Mouse (Mus musculus) heart, adult 11 months (tissue): ENCODE measurements around the gene Cdca7.

ENCODE experiments used
- DNase-seq: peaks from one replicate; pipeline ENCODE4 v3.0.0; 2022

Cdca7 gene

DNA sequence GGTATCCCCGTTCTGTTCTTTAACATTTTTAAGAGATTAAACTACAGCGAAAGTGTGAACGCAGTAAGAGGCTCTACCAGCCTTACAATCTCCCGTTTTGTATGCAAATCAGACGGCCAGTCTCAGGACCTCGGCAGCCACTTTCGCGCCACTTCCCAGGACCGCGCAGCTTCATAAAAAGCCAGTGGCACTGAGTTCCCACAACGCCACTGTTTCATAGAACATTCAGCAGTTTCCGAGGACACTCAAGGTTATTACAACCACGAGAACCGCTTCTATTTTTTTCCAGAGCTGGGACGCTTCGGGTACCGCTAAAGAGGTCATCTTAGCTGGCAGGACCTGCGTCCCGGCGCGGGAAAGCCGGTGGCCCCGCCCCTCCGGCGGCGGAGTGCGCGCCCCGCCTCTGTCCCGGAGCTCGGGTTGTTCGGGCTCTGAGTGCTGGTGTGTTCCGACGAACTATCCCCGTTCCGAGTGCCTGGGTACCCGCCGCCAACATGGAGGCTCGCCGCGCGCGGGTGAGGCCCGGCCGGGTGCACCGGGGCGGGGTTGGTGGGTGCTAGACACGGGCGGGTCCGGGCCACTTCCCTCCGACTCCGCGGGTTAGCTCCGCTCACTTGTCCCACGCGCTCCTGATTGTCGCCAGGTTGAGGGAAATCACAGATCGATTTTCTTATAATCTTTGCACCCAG, at the start of gene Cdca7:
TSS of gene Cdca7 (plus strand) at position 363 of the 689 bp plus-strand sequence.
- peak; percentile 98 for DNase-seq

DNA sequence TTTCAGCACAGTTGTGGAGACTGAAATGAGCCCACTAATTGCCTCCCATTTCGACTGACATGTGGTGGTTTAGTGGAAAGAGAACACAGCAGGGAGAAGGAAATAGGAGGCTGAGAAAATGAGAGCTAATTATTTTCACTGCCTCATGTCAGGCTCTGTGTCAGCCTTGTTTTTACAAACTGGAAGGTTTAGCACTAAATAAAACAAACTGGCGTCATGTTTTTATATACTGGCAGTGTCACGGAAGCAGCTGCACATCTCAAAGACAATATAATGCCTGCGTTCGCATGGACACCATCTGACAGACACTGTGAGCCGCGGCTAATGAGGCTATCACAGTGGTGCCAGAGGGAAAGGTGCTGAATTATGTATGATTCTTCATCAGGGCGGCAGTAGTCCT, 49.2 kb upstream of the Cdca7 start:
- no peak for DNase-seq

DNA sequence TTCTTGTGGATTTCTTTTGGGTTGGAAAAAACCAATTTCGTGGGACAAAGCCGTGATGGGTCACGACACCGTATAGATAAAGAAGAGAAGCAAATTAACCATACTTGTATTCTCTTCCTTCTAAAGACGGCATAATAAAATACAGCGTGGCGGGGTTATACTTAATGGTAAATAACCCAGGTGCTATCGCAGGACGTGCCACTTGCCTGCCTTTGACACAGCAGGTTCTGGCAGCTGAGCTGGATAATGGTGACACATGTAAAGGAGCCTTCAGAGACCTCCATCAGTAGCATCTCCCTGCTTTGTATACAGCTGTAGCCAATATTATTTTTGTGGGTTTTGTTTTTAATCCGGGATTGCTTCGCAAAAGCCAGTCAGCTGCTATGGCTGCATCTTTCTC, 48.7 kb upstream of the Cdca7 start:
- DNase-seq: no peak

DNA sequence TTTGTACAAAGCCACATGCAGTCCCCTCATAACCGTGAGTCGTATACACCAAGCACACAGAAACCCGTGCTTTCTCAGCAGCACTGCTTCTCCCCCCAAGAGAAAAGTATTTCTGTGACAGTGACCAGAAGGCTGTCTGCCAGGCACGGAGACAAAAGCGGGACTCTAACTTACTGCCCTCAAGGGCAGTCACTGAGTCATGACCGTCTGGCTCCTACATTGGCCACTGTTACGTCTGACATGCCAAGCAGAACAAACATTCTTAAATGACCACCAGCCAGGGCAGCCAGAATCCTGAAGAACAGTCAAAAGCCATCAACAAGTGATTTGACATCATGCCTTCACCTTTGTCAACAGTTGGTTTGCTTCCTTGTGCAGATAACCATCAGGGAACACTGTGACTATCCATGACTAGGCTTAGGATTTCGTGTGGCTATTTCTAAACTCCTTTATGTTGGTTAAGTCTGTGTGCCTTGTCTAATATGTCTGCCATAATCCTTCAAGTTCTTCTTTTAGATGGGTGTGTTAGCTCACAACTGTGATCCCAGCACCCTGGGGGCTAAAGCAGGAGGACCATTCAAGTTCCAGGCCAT, 36.9 kb upstream of the Cdca7 start:
- DNase-seq: peak; percentile 72

DNA sequence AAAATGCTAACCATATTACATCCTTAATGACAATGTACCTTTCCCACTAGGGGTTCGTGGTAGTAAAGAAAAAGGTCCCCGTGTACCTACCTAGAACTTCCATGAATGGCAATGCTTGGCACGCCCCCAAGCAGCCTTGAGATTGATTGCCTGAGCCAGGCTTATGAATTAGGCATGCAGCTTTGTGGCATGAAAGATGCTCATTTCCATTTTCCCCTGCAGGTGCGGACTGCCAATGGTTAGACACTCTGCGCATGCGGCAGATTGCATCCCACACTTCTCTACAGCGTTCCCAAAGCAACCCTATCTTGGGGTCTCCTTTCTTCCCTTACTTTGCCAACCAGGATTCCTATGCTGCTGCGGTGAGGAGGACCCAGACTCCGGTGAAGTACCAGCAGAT, 34.9 kb upstream of the Cdca7 start:
- peak; percentile 80 for DNase-seq

DNA sequence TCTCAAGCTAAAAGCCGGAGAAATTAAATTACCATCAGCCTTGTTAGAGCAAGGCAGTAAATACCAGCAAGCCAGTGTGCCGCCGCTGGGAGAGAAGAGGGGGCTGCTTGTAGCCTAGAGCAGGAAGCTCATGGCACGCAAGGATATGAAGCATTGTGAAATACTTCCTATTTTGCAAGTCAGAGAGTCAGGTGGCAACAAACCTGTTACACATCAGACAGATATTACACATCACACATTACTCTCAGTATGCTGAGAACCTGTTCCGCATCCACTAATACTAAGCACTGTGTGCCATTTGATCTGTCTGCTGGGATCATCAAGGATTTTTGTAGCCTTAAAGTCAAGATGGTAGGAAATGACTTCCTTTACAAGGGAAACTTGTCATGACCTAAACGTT, 33.1 kb upstream of the Cdca7 start:
- peak; percentile 54 for DNase-seq

DNA sequence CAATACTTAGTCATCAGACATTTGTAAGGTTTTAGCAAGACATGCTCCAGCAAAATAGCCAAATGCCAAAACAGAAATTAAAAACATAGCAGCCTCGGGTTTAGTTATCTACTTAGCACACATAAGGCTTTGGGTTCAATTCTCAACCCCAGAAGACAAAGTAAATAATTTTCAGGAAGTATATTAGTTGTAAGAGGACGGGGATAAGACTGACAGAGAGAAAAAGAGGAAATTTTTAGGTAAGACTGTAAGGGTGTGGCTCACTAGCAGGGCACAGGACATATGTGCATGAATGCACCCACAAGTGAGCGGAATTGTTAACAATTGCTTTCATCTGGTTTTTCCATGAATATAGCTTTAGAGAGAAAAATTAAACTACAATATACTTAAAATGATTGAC, 32.0 kb upstream of the Cdca7 start:
- DNase-seq: peak; percentile 9

DNA sequence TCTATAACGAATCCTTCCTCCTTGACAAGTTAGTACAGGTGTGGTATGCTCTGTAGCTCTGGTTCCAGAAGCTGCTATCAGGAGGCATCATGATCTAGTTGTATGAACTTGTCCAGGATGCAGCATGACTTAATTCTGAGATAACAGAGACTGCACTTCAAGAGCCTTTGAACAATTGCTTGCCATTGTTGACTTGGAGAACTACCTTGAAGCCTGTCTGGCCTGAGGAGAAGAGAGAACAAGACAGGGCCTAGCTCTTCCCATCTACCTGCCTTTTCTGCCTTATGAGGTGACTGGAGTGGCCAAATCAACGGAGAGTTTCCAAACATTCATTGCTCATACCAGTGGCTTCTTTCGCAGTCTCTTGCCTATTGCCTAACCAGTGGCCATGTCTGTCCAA, 29.9 kb upstream of the Cdca7 start:
- no peak for DNase-seq

DNA sequence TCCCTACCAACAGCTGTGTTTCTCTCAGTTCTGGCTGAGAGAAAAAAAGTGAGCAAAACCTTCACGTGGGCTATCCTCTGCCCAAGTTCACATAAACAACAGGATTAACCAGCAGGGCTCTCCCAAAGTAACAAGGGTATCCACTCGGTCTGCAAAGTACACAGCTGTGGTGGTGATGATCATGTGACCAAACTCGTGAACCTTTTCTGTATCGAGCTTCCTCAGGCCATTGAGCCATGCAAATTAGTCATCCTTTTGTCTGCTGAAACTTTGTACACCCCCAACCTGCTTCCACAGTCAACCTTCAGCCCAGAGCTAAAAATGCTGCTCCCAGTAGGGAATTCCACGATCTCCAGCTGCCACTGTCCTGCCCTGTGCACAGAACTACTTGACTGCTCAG, 29.3 kb upstream of the Cdca7 start:
- peak; percentile 14 for DNase-seq

DNA sequence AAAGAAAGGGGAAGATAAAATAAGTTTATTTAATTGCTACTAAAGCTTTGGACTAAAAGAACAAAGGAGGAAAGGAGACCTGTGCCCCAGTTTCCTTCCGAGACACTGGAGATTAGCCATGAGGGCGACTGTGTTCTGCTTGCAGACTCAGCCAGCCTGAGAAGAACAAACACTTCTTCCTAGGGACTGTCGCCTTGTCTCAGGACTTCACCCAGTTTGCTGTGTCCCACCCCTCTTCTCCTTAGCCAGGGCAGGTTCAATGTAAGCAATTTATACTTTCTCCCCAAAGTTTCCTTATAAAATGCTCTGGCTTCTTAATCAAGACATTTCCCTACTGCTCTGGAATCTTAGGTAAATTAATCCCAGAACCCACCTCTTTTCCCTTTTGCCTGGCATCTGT, 22.4 kb upstream of the Cdca7 start:
- peak; percentile 22 for DNase-seq

DNA sequence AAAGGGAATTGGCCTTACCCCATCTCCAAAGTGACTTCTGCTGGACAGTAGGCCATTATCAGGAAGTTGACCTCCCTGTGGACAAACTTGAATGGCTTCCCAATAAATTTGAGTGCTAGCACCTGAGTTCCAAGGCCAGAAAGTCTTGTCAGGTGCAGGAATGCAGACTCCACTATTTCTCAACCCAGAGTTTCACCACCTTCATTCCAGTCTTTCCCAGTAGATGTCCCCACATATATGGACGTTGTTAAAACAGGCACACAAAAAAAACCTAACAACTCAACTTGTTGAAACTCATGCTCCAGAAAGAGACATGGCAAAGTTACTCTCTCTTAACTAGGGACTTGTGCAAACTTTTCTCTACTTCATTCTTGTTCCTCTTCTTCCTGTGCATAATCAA, 19.8 kb upstream of the Cdca7 start:
- peak; percentile 2 for DNase-seq

DNA sequence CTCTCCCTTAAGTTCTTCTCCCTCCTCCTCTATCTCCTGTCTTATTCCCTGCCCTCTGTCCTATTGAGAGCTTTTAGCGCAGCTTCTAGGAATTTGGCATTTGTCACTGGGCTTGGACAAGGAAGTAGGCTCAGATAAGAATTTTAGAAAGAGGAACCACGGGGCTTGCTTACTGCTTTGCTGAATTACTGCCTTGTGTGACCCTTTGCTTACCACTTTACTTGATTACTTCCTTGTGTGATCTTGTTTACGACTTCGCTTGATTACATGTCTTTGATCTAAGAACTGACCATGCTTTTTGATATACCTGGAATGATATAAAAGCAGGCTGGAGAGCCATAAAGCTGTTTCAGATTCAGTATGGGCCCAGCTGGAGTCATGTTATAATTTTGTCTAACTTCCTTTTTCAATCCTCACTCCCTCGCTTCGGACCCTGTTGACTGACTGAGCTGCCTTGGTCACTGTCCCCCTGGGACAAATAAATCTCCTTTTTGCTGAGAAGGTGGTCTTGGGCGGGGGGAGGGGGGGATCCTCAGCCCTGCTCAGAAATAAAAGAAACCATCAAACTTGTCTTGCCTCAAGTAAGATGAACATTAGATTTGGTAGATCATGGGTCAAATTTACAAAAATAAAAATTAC, 11.5 kb upstream of the Cdca7 start:
- no peak for DNase-seq

DNA sequence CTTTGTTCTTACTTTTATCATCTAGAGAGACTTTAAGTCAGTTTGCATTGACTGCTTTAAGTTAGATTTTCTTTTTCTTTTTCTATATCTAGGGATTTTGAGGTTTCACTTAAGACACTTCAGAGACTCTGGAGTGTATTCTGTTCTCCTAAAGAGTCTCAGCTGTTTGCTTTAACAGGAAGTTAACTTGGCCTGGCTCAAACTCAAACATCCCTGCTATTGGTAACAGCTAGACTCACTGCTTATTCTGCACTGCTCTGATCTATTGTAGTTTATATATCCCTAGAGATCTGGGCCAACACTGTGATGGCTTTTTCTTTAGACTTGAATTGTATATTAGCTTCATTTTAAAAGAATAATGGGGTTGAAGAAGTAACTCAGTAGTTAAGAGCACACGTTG, 8.4 kb upstream of the Cdca7 start:
- DNase-seq: peak; percentile 1

DNA sequence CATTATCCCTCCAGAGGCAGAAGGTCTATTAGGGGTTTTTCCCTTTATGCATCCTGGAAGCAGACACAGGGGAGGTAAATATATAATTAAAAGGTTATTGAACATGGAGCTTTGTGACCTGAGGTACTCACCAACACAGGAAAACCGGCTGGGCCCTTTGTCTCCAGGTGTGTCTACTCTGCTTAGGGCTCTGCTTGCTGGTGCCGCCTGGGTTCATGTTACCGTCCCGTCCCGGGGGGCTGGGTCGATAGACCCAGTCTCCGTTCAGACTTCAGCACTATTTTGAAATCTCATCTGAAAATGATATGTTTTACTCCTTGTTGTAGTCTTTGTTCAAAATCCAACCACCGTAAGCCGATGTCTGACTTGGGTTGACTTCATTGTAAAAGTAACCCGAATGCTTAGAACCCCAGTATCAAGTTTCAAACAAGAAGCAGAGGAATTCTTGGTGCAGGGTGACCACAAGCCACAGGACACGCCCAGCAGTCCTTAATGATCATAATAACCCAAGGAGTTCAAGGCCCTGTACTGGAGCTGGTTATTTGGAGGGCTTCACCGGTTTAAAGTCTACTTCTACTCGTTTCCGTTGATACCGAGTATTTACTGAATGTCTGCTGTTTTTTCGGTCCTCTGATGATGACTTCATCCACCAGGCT, 4.4 kb upstream of the Cdca7 start:
- DNase-seq: peak; percentile 41

DNA sequence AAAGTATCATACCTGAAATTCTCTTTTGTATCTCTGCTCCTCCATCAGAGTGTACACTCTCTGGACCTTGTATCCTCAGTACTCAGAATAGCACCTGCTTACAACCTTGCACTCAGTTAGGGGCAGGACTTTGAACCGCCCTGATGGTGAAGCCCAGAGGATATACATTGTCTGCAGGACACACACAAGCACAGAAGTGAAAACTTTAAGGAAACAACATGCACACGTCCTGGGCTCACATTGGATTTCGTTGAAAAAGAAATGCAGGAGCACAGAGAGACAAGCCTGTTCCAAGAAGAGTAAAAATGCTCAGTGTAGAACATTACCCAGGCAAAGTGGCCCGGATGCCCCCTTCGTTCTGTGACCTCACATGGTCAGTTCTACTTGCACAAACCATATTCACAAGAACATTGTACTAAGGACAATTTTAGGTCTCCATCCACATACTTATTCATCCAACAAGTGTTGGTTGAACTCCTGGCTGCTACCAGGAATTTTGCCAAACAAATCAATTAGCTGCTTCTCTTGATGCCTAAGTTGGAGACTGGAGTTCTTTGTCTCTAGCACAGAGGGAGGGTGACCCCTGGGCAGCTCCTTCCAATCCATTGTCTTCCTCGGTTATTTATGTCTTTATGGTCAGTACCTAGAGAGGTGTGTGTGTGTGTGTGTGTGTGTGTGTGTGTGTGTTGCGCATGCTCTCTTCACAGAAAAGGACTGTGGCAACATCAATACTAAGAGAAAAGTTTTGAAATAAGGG, 1.2 kb upstream of the Cdca7 start:
- peak; percentile 76 for DNase-seq

DNA sequence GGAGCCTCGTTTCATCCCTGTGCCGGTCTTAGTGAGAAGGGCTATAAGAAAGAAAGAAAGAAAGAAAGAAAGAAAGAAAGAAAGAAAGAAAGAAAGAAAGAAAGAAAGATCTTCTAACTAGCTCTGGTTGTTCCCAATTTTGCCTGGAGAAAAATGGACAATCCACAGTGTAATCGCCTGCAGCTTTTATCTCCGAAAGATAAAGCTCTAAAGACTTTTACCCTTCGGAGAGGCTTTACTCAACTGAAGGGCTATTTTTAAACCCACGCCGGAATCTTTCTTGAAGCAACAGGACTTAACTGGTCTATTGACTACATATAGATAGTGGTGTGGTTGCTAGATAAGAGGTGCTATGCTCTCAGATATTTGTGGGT, 549 bp upstream of the Cdca7 start:
- no peak for DNase-seq

DNA sequence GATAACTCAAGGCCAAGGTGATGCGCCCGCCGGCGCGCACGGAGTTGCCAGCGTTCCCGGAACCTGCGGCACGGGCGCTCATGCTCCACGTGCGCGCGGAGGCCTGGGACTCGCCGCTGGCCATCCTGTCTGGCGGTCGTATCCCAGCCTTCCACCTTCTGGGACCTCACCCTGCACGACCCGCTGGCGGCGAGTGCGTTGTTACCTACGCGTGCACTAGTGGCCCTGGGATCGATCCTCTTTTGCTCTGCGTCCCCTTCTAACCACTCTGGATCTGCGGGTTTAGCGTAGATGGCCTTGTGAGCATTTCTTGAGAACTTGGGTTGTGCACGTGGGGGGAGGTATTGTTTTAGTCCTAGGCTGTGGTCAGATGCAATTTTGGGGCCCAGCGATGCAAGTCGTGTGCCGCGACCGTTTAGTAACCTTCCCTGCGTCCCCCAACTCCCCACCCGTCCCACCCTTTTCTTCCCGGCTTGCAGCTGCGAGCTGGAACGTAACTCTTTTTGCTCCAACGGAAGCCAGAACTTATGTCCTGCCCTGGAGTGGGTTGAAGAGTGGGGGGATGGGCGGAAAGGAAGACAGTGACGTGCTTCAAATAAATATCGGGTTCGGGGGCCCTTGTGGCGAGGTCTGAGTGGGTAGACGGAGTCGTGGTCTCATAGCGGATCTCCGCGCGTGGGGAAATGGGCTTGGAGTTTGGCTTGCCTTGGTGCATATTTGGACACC, 690 bp downstream of the Cdca7 start:
- peak; percentile 87 for DNase-seq

DNA sequence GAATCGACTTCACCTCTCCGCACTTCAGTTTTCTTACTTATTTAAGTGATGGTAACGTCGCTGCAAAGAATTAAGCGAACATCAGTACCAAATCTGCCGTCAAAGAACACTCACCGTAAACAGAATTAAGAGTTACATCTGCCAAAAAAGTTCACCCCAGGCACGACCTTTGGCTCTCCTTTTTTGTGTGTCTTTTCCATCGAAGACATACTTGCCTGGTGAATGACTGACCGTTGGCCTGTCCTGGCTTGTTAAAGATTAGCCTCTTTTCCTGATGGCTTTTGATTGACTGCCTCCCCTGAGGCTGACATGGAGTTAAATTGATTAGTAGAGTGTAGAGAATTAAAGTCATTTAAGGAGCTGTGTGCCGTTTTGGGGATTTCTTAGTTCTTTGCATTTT, 1.3 kb downstream of the Cdca7 start:
- no peak for DNase-seq

DNA sequence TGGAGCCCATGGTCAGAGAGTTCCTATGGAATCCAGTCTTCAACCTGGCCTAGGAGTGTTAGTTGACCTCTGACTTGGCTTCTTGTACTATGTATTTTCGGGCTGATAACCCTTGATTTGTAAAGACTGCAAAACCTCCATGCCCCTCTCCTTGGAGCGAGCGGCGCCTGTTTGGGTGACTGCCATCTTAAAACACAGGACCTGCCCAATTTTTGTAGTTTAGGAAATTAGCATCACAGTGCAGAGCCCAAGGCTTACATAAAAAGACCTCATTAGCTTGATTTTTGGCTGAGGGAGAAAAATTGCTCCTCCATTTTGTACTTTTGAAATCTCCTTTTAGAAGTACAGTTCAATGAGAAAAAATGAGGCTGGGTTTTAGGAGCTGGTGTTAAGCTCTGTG, 2.2 kb downstream of the Cdca7 start:
- DNase-seq: peak; percentile 74

DNA sequence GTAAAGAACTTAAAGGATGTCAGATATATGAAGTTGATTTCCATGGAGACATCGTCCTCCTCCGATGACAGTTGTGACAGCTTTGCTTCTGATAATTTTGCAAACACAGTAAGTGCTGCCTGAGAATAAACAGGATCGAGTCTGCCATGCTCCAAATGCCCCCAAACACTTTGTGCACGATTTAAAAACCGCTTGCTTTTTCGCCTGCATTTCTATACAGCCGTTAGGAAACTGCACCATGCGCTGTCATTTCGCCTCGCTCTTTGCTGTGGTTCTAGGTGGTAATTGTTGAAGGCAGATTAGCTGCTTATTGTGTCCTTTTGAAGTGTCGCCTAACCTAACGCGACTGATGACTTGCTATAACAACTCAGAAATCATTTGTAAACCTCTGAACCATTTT, 3.0 kb downstream of the Cdca7 start:
- DNase-seq: peak; percentile 15

DNA sequence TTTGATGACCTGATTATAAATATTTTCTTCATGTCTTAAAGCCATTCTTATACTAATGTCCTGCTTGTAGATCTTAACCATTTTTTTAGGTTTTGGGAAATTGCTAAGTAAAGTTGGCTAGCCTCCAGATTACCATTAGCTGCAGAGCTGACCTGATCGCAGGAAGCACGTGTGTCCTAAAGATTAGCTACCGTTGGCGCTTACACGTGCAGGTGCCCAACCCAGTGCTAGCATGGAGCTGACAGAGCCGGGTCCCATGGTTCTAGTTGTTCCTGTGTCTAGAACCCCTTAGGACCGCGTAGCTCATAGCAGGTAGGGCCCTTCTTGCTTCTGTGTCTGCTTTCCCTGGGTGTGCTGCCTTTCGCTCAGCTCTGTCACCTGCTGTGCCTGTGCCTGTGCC, 3.9 kb downstream of the Cdca7 start:
- DNase-seq: peak; percentile 86

DNA sequence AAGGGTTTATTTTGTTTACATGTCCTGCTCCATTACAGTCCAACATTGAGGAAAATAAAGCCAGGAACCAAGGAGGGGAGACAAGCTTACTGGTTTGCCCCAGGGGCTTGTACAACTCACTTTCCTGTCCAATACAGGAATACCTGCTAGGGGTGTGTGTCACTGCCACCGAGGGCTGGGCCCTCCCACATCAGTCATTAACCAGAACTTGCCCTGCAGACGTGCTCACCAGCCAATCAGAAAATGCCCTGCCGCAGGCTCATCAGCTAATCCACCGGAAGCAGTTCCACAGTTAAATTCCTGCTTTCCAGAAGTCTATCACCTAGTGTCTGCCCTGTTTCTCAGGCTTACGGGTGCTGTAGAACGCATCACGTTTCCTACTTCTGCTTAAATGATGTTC, 15.7 kb downstream of the Cdca7 start:
- DNase-seq: no peak

DNA sequence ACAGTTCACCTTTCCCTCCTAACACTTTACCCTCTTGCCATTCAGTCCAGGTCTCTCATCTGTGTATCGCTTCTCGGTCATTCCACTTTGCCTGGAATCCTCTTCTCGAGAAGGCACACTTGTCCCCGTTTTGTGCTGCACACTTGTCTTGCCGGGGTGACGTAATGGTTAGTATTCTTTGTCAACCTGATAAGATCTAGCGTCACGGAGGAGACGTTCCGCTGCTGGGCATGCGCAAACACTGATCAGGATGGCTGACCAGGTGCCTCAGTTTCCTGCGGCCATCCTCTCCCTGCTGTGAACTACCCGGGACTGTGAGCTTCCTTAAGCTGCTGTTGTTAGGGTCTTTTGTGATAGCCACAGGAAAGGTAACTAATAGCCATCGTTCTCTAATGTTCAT, 17.1 kb downstream of the Cdca7 start:
- no peak for DNase-seq
